Mouse (Mus musculus) forebrain, embryonic 13.5 days (tissue): Measurements from ENCODE around the gene Rbm18. TPM values are rescaled to one million over a fixed set of nuclear protein-coding genes. Genes with fewer than 3 reads are reported as not detected.

Experiments used
- polyA plus RNA-seq: library from polyadenylated mRNA; unstranded; fragments of >200 nt; fragmentation: Nextera tagmentation; extraction: Ambion mirVana; gene quantifications from 2 replicates; pipeline ENCODE4 v1.2.1, GENCODE M21; 2015

Rbm18 gene
- polyA plus RNA-seq, 1 experiment from 2014 or later = 140 TPM

Other genes with a start within 250 kb of the Rbm18 start
- 1.8 and 2.2 TPM in 2 replicates for gene Ttll11, start 156.9 kb downstream of the Rbm18 start, polyA plus RNA-seq
- 222 and 237 TPM in 2 replicates for gene Ndufa8, start 87.4 kb downstream of the Rbm18 start, polyA plus RNA-seq
- gene Morn5, start 87.3 kb downstream of the Rbm18 start, polyA plus RNA-seq = 2.0 and 4.1 TPM in 2 replicates
- 25.9 and 33.7 TPM in 2 replicates for gene Lhx6, start 31.4 kb downstream of the Rbm18 start, polyA plus RNA-seq
- 25.7 and 27.2 TPM in 2 replicates for gene Mrrf, start 384 bp downstream of the Rbm18 start, polyA plus RNA-seq
- 2.2 and 2.4 TPM in 2 replicates for gene Ptgs1, start 93.7 kb upstream of the Rbm18 start, polyA plus RNA-seq
- gene Olfr338, start 236.7 kb upstream of the Rbm18 start, polyA plus RNA-seq = 0.03 TPM in 1 of 2 replicates, not detected in the other